Mouse (Mus musculus) lung, postnatal 0 days (tissue): ENCODE results near the gene Gm49358. TPM values are rescaled to one million over a fixed set of nuclear protein-coding genes. Genes with fewer than 3 reads are reported as not detected.

ENCODE experiments used
- ATAC-seq: fragments of 200-750 bp; cut with Nextera tagmentation; 2 replicates; pipeline ENCODE4 v1.8.0; 2017; ENCODE audit warnings: moderate library complexity
- DNase-seq: peaks from one replicate; pipeline ENCODE4 v3.0.0-alpha.2; 2016; ENCODE audit warnings: low spot score
- H3K27ac ChIP-seq: fragments of 300-500 bp; sonication (generic); 2 replicates; pipeline ENCODE4 v1.5.1; 2014; ENCODE audit warnings: antibody characterized with exemption, mild to moderate bottlenecking, low read length, mixed read lengths
- H3K27me3 ChIP-seq: fragments of 300-500 bp; sonication (generic); replicated peaks from 2 replicates; pipeline ENCODE4 v1.6.1; 2014; ENCODE audit warnings: low read length, mixed read lengths; ENCODE audit not compliant: insufficient read depth
- H3K36me3 ChIP-seq: fragments of 300-500 bp; sonication (generic); 2 replicates; pipeline ENCODE4 v1.6.1; 2014; ENCODE audit warnings: low read length, mixed read lengths; ENCODE audit not compliant: insufficient read depth
- H3K4me1 ChIP-seq: fragments of 300-500 bp; sonication (generic); 2 replicates; pipeline ENCODE4 v1.6.1; 2014; ENCODE audit warnings: antibody characterized with exemption, low read depth, low read length, mixed read lengths; ENCODE audit not compliant: insufficient read depth
- H3K4me2 ChIP-seq: fragments of 300-500 bp; sonication (generic); replicated peaks from 2 replicates; pipeline ENCODE4 v1.6.1; 2014; ENCODE audit warnings: low read depth, mild to moderate bottlenecking, low read length, moderate library complexity, mixed read lengths
- H3K4me3 ChIP-seq: fragments of 300-500 bp; sonication (generic); 2 replicates; pipeline ENCODE4 v1.5.1; 2014; ENCODE audit warnings: low read depth, low read length
- H3K9ac ChIP-seq: fragments of 300-500 bp; sonication (generic); replicated peaks from 2 replicates; pipeline ENCODE4 v1.6.1; 2014; ENCODE audit warnings: low read depth, mild to moderate bottlenecking
- H3K9me3 ChIP-seq: fragments of 300-500 bp; sonication (generic); 2 replicates; pipeline ENCODE4 v1.6.1; 2016; ENCODE audit warnings: low read length, mixed read lengths
- CTCF ChIP-seq: IDR thresholded peaks from 2 replicates; pipeline ENCODE4 v1.5.1; 2016; ENCODE audit warnings: antibody characterized with exemption, mild to moderate bottlenecking
- EP300 ChIP-seq: IDR thresholded peaks from 2 replicates; pipeline ENCODE4 v1.6.1; 2016; ENCODE audit warnings: antibody characterized with exemption, mild to moderate bottlenecking, control low read depth
- WGBS: fragments of 180-500 bp; shearing (Covaris S2); extraction: QIAGEN DNeasy Blood & Tissue Kit; methylation state at CpG from one replicate; pipeline ENCODE4 v1.1.7; 2014; 5-methylcytosine and 5-hydroxymethylcytosine counted together
- polyA plus RNA-seq: library from polyadenylated mRNA; unstranded; fragments of >200 nt; fragmentation: Nextera tagmentation; extraction: Ambion mirVana; gene quantifications from 2 replicates; pipeline ENCODE4 v1.2.1, GENCODE M21; 2015

Gm49358 gene
- polyA plus RNA-seq, 1 experiment from 2014 or later, result not detected

DNA sequence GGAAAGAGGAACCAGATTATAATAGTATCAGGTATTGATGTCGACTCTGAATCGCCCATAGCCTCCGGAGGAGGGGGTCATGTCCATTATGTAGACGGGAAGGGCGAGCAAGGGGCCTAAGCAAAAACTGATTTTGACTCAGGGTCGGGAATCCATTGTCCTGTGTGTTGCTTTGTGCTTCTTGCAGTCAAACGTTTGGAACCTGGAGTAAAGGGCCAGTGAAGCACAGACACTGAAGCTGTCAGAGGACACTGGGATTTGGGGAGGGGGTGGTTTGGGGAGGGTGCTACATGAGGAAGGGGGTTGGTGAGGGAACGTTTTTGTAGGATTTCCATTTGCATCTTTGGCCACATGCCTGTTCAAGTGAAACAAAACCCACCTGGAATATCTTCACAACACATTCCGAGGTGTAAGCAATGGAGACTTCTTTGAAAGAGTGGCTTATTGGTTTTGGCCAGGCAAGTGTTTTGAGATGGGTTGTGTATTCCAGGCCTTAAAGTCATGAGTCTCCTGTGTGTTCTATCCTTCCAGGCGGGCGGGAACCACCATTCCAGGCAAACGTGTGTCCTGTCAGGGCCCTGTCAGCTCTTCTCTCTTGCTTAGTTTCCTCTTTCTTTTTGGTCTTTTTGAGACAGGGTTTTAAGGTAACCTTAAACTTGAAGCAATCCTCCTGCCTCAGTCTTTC lies 16.2 kb downstream of the Gm49358 start:
- Histone ChIP-seq H3K4me1 (0 out of 2 replicates have a peak, but pooled peaks cover 4% of the 10 kb centered on the region), H3K27me3 (no peaks in the 10 kb centered on the region), H3K4me2 (peak overlapping the region; percentile 97), H3K27ac (no peak overlapping the region), H3K9me3 (no peaks in the 10 kb centered on the region), H3K36me3 (no peaks in the 10 kb centered on the region), H3K4me3 (peak overlapping the region; percentile 76), H3K9ac (peak overlapping the region; percentile 37)
- TF ChIP-seq EP300 (no peak), CTCF (no peak)
- no peak for ATAC-seq
- DNase-seq, result no peak
- WGBS, result 20% methylated on average over 12 of the region's 12 CpGs

DNA sequence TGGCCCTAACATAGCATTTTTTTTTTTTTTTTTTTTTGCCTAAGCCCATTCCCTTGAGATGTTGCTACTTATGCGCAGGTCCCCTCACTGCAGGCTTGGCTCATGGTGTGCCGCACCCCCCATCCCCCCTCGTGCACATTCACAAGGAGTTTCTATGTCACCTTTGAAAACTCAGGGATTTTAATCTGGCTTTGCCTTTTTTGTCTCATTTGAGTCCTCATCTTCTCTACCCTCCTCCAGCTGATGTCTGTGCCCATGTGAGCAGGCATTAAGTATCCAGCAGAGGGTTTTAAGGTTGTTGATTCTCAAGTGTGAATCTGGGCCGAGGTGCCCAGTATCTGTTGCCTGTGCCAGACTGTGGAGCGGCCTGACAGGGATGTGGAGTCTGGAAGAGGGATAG lies 17.9 kb downstream of the Gm49358 start:
- no peaks in the 10 kb centered on the region for H3K27me3 ChIP-seq
- ATAC-seq, result no peak
- H3K4me1 ChIP-seq, result 0 out of 2 replicates have a peak, but pooled peaks cover 4% of the 10 kb centered on the region
- DNase-seq, result no peak
- no peak overlapping the region for H3K4me2 ChIP-seq
- TF ChIP-seq EP300 (no peak), CTCF (no peak)
- no peaks in the 10 kb centered on the region for H3K36me3 ChIP-seq
- H3K9me3 ChIP-seq, result no peaks in the 10 kb centered on the region
- no peak overlapping the region for H3K27ac ChIP-seq
- H3K9ac ChIP-seq, result no peak overlapping the region
- whole genome bisulfite sequencing, result 51% methylated on average over 5 of the region's 5 CpGs
- H3K4me3 ChIP-seq, result no peak overlapping the region

- Histone ChIP-seq H3K9me3 (no peaks in the 10 kb centered on the region), H3K36me3 (no peaks in the 10 kb centered on the region), H3K9ac (no peak overlapping the region), H3K4me3 (no peak overlapping the region), H3K27ac (no peak overlapping the region), H3K27me3 (no peaks in the 10 kb centered on the region), H3K4me2 (no peak overlapping the region), H3K4me1 (0 out of 2 replicates have a peak, but pooled peaks cover 4% of the 10 kb centered on the region)
- WGBS, result 73% methylated on average over 5 of the region's 5 CpGs
- ATAC-seq (no peak), DNase-seq (no peak)
- no peak for TF ChIP-seq CTCF
- no peak for TF ChIP-seq EP300
These were observed 18.9 kb downstream of the Gm49358 start for GRCm38 (mm10) chr10:86782656-86783055.

- Histone ChIP-seq H3K36me3 (no peaks in the 10 kb centered on the region), H3K9ac (no peak overlapping the region), H3K27me3 (no peaks in the 10 kb centered on the region), H3K9me3 (no peaks in the 10 kb centered on the region), H3K4me1 (0 out of 2 replicates have a peak, but pooled peaks cover 7% of the 10 kb centered on the region), H3K27ac (no peak overlapping the region), H3K4me3 (no peak overlapping the region), H3K4me2 (no peak overlapping the region)
- WGBS, result 63% methylated on average over 5 of the region's 5 CpGs
- ATAC-seq (no peak), DNase-seq (no peak)
- TF ChIP-seq EP300 (no peak), CTCF (no peak)
These were observed 19.8 kb downstream of the Gm49358 start for GRCm38 (mm10) chr10:86783561-86783960.

- no peak for ATAC-seq
- 78% methylated on average over 5 of the region's 5 CpGs for WGBS
These were observed 20.4 kb downstream of the Gm49358 start for GRCm38 (mm10) chr10:86784126-86784675.

DNA sequence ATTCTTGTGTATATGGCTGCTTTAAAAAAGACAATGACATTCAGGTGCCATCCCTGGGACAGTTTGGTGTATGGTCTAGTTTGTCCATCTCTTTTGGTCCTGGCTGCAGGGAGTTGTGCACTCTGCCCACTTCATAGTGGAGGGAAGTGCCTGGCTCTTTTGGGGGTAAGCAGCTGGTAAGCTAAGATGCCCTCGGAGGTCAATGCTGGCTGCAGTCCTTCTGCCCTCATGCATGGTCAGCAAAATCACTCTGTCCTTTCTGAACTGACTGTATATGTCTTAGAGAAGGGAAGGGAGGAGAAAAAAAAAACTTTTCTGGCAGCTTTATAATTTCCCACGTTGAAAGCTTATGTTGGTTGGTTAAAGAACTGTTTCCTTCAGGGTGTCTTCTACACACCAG lies 21.6 kb downstream of the Gm49358 start:
- Histone ChIP-seq H3K27me3 (no peaks in the 10 kb centered on the region), H3K36me3 (no peaks in the 10 kb centered on the region), H3K4me2 (no peak overlapping the region), H3K4me3 (no peak overlapping the region), H3K27ac (no peak overlapping the region), H3K9me3 (no peaks in the 10 kb centered on the region), H3K9ac (no peak overlapping the region), H3K4me1 (0 out of 2 replicates have a peak, but pooled peaks cover 9% of the 10 kb centered on the region)
- 70% methylated on average over 2 of the region's 2 CpGs for WGBS
- ATAC-seq (no peak), DNase-seq (no peak)
- no peak for TF ChIP-seq CTCF
- no peak for TF ChIP-seq EP300

More at GRCm38 (mm10) chr10:86784126-86784675, 20.4 kb downstream of the Gm49358 start:
- H3K27me3 ChIP-seq, result no peaks in the 10 kb centered on the region
- H3K4me2 ChIP-seq, result no peak overlapping the region
- 0 out of 2 replicates have a peak, but pooled peaks cover 9% of the 10 kb centered on the region for H3K4me1 ChIP-seq
- no peak overlapping the region for H3K27ac ChIP-seq
- no peak for DNase-seq
- H3K36me3 ChIP-seq, result no peaks in the 10 kb centered on the region
- H3K9ac ChIP-seq, result no peak overlapping the region
- TF ChIP-seq CTCF, result no peak
- TF ChIP-seq EP300, result no peak
- H3K9me3 ChIP-seq, result no peaks in the 10 kb centered on the region
- H3K4me3 ChIP-seq, result no peak overlapping the region
